Mouse (Mus musculus) heart, adult 8-10 months (tissue): Measurements from ENCODE around the gene Etnk2. TPM values are rescaled to one million over a fixed set of nuclear protein-coding genes. Genes with fewer than 3 reads are reported as not detected.

Experiments
- DNase-seq: peaks from one replicate; pipeline ENCODE4 v3.0.0; 2022; ENCODE audit warnings: low spot score
- total RNA-seq, 4 experiments: library from RNA; stranded (reverse); gene quantifications; 2 replicates each; pipeline ENCODE4 v1.2.4; 2022

Gene Etnk2
- total RNA-seq, 4 experiments from 2014 or later = 0.16 to 0.69 (median 0.33) TPM

DNA sequence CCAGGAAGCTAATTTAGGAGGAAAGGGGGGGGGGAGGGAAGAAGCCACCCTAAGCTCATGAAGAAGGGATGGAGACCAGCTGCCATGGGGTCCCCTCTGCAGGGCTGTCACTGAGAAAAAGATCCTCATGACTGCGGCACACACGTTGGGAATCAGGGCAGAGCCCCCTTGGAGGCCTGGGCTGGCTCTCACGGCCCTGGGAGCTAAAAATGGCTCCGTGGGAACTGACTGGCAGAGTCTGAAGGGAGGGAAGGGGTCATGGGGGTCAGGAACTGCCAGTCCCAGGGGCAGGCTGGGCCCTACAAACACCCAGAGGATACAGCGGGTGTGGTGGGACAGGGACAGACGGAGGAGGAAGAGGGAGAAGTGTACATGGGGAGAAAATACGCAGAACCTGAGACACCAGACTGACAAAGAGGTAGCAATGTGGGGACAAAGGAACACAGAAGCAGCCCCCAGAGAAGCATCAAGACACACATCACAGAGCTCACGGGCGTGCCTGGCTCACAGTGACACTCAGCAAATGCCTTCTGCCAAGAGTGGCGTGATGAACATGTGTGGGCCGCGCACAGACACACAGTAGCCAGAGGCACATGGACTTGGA lies 19.3 kb downstream of the Etnk2 start:
- no peak for DNase-seq

DNA sequence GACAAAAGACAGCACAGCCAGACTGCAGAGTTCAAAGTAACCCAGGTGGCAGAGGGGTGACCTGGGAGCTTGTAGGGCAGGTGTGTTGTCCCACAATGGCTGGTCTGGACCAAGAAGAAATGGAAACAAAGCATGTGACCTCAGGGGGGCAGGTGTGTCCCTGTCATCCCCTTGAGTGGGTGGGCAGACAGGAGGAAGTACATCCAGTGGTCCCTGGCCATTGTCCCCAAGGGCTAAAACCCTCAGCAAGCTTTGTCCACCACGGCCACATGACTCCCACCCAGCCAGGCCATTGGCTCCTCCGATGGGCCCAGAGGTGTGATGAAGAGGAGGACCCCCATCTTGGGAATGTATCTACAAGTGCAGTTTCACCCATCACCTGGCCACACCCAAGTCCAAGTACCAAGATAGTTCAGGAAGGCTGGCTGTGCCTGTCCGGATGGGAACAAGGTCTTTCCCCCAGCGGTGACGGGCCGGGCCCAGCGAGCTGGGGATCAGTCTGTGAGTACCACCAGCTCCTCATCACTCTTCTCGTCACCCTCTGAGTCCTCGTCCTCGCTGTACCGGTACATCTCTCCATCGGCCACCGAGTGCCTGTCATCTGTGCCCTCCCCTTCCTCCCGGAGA lies 19.9 kb downstream of the Etnk2 start:
- DNase-seq = no peak

DNA sequence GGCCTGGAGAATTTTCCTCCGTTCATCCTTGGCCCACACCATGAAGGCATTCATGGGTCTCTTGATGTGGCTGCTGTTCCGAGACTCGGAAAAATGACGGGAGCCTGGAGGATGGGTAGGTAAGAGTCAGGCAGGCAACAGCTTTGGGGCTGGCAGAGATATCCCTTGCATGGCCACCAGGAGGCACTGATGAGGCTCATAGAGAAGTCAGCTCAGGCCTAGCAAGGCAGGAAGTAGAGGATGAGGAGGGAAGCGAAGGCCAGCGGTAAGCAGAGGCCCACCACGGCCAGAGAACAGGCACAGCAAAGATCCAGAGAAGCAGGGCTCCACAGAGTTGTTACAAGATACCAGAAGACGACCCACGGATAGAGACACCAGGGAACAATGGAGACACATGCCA lies 22.1 kb downstream of the Etnk2 start:
- peak; percentile 68 for DNase-seq

DNA sequence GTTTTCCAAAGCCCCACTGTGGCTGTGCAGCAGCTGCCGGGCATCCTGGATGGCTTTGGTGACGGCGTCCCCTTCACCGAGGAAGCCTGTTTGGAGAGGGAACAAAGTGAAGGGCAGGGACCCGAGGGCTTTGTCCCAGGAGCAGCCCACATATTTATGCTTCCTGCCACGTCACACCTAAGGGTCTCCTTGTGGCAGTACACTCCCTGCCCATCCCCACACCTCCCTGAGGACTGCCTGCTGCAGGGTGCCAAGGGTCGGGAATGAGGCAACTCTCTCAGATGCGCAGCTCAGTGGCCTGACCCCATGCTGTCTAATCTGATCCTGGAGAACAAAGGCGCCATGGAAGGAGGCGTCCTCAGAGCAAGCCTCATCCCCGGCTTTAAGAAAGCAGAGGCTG lies 22.8 kb downstream of the Etnk2 start:
- no peak for DNase-seq

DNA sequence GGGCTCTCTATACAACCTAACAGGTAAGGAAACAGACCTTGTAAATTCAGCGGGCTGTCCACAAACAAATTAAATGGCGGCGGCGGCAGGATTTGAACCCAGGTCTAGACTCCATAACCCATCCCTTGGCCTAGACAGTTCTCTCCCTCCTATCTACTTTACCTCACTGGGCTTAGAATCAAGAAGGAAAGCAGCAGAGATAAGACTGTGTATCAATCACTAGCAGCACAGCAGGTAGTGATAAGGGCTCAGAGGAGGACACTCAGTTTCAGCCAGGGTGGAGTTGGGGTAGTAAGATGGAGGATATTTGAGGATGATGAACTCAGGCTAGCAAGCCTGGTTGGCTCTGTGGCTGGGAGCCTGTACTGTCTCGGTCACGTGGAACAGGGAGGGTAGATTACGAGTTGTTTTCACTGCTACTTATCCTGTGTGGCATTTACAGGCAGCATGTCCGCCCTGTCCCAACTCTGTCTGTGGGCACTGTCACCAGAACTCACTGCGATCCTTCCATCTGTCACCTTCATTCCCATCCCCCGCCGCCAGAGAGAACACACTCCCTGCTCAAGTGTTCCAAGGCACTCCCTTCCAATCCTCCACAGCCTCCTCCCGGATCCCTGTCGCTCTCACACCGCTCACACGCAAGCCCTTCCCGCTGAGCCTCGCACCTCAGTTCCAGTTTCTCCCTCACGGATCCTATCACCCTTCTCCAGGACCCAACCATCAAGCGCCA lies 24.3 kb downstream of the Etnk2 start:
- no peak for DNase-seq

DNA sequence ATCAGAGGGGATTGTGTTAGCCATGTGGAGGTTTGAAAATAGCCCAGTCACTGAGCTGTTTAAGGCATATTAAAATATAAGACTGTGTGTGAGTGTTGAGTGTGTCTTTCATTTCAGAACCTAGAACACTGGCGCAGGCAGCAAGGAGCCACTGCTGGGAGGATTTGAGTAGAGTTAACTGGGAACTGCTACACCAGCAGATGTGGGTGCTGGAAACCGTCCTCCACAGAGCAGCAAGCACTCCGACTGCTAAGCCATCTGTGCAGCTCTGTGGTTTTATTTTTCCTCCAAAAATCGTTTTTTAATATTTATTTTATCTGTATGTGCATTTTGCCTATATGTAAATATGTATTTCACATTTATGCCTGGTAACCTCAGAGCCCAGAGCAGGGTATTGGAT lies 31.3 kb downstream of the Etnk2 start:
- DNase-seq = no peak

DNA sequence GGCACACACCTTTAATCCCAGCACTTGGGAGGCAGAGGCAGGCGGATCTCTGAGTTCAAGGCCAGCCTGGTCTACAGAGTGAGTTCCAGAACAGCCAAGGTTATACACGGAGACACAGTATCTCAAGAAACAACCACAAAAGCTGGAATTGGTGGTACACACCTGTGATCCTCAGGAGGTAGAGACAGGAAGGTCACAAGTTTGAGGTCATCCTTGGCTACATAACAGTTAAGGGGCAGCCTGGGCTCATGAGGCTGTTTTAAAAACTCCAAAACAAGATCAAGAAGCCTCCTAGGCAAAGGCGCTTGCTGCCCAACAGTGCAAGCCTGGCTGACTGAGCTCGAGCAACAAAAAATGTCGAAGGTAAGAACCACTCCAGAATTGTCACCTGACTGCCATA lies 33.3 kb downstream of the Etnk2 start:
- DNase-seq = no peak

DNA sequence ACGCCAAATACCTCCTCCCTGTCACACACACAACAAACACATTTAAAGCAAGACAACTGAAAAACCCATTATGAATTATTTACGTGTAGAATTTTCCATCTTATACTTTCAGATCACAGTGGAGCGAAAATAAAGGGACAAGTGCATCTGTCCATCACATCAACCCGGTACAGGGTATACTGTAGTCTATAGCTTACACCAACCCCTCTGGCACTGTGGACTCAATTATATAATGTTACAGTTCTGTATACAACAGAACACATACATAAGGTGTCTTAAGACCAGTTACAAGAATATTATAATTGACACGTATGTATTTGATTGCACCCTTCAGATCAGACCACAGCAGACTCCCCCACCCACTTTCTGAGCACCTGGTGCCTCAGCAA lies 33.7 kb downstream of the Etnk2 start:
- DNase-seq = no peak

DNA sequence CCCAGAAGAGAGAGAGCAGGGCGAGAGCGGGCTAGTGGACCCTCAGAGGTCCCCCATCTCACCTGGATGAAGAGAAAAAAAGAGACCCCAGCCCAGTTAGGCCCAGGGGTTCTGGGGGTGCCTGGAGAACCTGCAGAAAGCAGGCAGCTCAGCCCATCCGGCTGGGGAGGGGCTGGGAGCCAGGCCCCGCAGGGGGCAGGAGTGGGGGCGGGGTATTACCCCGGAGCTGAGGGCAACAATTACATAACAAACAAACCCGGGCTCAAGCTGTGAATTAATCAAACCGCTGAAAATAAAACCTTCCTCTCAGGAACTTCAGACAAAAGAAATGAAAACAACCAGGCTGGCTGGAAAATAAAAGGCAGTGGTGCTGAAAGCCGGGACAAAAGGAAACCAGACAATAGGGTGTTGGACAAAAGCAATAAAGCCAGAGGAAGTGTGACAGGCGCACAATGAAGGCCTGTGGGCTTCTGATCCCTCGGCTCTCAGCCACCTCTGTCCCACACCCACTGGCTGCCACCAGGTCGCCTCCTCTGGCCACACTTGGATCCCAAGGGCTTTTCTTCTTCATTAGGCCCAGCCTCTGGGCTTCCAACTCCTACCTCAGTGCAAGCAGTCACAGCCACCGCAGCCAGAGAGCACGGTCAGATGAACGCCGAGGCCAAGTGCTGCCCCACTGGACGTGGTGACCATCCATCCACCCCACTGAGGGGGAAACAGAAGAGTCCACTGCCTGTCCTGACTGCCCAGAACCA lies 34.3 kb downstream of the Etnk2 start:
- DNase-seq = peak; percentile 50

DNA sequence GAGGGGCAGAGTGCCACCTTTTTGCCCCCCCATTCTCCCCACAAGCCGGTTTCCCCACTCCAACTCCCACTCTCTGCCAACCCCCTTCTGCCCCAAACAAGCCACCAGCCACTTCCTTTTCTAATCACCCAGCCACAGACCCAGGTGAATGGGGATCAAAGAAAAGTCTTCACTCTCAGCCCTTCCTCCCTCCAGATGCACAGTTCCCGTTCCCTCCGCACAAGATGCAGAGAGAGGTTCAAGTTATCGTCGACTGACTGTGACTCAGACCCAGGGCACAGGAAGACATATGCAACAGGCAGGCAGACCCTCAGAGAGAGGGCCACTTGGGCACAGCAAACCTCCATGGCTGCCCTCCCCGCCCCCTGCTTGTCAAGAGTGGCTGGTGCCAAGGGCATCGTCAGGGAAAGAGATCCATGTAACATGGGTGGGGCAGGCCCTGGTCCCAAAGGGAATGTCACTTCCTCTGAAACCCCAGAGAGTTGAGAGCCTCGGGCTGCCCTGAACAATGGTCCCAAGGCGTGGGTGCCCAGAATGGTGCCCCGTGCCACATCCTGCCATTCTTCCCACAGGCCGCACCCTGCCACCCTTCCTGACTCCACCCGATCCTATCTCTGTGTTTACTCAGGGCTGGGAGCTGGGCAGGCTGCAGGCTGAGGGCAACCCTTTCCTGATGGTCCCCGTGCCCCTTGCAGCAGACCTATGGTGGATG lies 36.8 kb downstream of the Etnk2 start:
- no peak for DNase-seq

DNA sequence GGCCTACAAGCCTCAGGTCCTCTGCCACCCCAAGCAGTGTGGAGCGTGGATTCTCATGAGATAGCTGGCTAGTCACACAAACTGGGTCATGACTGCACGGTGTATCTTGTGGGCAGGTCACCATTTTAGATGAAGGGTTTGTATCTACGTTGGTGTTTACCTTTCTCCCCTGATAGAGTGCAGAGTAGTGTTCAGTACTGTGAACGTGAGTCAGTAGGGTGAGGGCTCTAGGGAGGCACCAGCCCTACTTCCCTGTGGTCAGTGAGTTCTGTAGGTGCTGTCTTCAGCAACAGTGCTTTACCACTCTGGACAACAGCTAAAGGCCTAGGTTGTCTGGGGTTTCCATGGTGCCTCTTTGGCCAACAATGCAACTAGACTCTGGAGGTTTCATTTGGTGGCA lies 40.6 kb downstream of the Etnk2 start:
- no peak for DNase-seq

DNA sequence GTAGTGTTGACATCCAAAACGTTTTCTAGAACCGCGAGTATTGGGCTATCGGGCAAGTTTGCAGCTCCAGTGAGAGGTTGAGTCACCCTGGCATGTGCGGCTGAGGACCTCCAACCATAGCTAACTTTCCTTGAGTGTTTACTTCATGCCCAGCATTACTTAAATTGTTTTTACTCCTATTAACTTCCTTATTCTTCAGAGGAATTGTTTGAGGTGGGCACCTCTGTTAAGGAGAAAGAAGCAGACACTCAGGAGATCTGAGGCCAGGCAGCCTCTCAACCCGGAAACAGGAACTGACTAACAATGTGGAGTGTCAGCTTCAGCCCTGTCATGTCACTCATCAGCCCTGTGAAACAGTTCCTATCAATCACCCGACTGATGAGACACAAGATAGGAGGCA lies 43.2 kb downstream of the Etnk2 start:
- DNase-seq = no peak

DNA sequence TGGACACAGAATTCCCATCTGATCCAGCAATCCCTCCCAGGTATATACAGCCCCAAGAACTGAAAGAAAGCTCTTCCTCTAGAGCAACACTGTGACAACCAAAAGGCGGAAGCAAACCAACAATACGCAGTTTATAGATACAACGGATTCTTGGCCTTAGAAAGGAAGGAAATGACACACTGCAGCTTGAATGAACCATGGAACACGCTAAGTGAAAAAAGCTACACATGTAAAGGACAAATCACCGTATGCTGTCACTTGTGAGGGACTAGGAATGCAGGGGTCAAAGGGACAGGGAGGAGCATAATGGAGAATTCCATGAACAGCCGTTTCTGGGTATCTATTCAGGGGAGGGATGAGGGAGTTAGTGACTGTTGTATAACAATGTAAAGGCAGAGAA lies 44.1 kb downstream of the Etnk2 start:
- no peak for DNase-seq

DNA sequence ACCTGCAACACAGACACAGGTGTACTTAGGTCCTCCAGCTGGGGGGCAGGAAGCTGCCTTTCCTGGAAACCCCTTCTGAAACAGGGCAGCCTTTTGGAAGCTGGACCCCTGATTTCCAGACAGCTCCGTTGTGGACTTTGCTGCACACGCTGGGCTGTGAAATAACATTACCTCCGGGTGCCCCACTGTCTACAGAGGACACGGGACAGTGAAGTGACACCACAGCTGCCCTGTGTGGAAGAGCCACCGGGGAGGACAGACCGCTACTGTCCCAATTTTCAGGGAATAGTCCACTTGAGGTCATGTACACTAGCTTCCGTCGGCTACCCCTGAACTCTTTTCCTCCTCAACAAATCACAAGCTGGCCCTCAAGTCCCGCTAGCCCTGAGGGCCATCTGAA lies 44.9 kb downstream of the Etnk2 start:
- DNase-seq = no peak

DNA sequence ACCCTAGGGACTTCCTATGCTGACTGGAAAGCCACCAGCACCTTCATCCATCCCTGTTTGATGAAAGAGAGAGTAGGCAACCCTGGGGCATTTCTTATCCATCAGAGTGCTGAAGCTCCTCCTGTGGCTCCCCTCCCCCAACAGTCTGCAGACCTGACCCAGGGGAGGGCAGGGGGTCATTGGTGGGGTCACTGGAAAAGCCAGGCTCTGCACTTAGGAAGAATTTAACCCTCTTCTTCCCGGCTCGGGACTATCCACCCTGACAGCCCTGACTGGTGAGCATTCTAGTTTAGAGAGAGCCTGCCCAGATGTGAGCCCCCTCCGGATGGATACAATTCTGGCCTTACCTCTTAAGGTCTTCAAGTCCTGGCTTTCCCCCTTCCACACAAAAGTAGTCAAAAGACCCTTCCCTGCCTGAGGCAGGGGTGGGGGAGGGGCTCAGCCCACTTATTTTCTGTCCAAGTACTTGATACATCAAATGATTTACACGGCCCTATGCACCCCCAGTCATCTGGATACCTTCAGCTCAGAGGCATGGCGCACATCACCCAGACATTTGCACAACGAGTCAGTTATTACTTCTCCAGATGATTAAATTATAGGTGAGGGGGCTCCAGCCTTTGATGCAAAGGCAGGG lies 45.6 kb downstream of the Etnk2 start:
- no peak for DNase-seq

DNA sequence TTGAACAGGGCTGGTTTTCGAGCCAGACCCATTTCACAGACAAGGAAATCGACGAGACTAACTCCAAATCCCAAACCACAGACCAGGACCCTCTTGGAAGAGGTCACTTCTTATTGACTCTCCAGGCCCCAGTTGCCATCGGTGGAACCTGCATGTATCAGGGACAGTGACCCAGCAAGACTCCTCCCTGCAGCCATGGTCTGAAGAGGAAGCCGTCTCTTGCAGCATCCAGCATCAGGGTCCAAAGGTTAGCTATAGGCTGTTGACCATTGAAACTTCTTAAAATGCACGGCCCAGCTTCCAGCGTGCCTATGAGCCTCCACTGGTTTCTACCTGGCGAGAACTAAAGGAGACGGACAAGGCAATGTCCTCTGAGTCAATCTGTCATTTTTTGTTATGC lies 46.4 kb downstream of the Etnk2 start:
- no peak for DNase-seq

DNA sequence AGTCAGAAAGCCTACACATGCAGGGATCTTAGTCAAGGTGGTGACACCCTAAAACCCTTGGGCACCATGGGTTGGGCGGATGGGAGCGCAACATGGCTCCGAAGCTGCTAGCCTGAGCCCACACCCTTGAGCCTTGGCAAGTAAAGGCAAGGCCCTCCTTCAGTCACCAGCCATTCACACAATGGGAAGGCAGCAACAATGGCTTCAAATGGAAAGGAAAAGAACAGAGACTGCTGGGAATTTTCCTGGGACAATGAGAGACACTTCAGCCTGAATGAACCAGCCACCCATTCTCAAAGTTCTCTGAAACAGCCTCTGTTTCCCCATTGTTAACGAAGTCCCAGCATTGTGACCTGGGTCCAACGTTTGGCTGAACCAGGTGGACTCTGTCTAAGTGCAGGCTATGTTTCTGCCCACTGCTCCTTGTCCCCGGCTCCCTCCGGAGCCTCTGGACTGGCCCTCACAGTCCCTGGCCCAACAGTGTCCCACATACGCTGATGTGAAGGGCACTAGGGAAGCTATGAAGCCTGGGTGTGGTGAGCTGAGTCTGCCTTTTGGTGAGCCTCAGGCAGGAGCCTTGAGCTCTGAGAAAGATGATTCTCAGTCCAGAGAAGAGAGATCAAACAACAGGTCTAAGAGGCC lies 48.3 kb downstream of the Etnk2 start:
- DNase-seq = no peak

DNA sequence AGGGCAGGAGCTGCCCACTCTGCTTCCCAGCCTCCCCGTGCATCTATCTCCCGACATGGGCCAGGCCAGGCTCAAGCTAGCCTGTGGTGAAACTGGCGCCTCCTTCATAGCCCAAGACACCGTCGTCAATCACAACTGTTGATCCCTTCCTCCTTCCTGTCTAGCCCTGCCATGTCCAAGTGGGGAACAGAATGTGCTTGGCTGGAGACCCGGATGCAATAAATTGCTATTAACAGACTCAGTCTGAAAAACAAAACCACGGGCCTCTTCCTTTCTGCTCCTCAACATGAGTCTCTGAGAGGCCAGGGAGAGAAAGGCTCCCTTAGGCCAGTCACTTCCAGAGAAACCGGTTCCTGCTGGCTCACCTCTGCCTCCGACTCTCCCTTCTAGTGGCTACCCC lies 49.6 kb downstream of the Etnk2 start:
- peak; percentile 67 for DNase-seq

DNA sequence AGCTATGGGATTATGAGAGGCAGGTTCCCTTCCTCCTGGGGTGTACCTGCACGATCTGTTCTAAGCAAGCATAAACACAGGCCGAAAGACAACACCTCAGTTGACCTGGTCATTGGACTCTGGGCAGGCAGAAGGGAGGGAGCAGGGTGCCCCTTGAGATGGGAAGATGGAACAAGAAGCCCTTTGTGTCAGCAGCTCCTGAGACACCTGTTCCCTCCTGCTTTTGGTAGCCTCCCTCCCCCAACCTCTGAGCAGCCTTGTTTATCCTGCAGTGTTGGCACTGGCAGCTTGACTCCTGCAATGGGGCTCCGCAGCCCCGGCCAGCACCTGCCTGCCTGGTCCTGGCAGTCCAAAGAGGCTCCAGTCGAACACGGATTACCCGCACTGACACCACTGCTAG lies 51.7 kb downstream of the Etnk2 start:
- no peak for DNase-seq

DNA sequence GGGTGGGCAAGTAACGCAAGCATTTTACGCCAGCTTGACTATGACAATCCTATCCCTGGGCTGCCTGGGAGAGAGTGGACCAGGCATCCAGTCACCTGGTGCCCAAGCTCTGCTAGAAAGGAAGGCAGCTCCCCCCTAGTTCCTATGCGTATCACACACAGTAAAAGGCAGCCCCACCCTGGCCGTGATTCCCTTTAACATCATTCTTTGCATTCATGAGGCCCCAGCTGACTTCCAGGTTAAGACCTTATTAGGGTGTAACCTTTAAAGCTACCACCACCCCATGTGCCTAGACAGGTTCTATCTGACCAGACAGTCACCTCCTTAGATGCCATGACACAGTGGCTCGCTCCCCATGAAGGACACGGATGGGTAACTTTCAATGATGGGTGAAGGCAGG lies 52.1 kb downstream of the Etnk2 start:
- DNase-seq = no peak

DNA sequence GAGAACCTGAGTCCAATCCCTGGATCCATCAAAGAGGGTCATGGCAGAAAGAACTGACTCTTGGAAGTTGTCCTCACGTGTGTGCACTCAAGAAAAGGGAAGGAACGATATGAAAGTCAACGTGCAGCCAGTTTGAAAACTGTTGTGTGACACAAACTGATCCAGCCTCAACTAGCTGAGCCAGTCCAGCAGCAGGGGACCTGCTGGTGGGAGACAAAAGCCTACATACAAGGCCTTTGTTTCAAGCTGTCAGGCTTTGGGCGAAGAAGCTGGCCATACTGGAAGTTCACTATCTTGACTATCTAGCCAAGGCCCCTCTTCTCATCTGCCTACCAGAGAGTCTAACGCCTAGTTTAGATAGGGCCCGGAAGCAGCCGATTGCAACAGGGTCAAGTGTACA lies 53.1 kb downstream of the Etnk2 start:
- DNase-seq = no peak
